Mouse (Mus musculus): Measurements from ENCODE around the gene H2afy.
A peak's percentile ranks its signal among the peaks of the same experiment; 100 is the strongest.

DNA sequence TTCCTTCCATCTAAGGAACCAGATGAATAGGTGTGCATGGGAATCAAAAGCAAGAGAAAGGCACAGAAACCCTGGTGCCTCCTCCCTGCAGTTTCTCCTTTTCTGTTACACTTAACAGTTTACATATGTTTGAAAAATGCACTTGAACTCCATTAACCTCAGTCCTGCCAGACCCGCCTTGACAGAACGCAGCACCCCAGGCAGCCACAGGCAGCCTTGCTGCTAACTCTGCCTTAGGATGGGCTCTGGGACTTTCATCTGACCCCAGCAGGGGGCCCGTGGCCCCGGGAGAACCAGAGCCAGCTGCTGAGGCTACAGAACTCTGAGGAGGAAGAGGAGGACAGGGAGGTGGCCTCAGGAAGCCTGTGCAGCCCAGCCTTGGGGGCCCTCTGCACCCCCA is 23.7 kb downstream of the H2afy start:
- TF ChIP-seq CTCF (IDR thresholded peaks at IDR 0.05; ENCODE audit: low read depth), result peak; percentile 35
- no peak for TF ChIP-seq EP300 (optimal IDR thresholded peaks at IDR 0.05)
